Mouse (Mus musculus) CH12.LX (cell line): Measurements from ENCODE around the gene Ypel2. TPM values are rescaled to one million over a fixed set of nuclear protein-coding genes. Genes with fewer than 3 reads are reported as not detected.

ENCODE experiments used
- DNase-seq: peaks from one replicate; pipeline ENCODE4 v3.0.0-alpha.2; 2013; ENCODE audit errors: extremely low read depth
- H3K27ac ChIP-seq: 2 replicates; pipeline ENCODE4 v1.5.1; 2012; ENCODE audit warnings: low read depth, mild to moderate bottlenecking, control low read depth, moderate library complexity; ENCODE audit not compliant: insufficient read depth
- H3K27me3 ChIP-seq: replicated peaks from 2 replicates; pipeline ENCODE3; 2012; ENCODE audit warnings: inconsistent platforms
- H3K36me3 ChIP-seq, 2 experiments: replicated peaks in 1 of 2; 2 replicates each; pipeline versions ENCODE3 to v1.6.1; 2012; ENCODE audit warnings: inconsistent platforms in 1 of 2, low read length in 1 of 2, mild to moderate bottlenecking in 1 of 2, mixed read lengths in 1 of 2, moderate library complexity in 1 of 2; ENCODE audit not compliant: control insufficient read depth in 1 of 2, insufficient read depth in 1 of 2
- H3K4me1 ChIP-seq, 2 experiments: 2 replicates each; pipeline ENCODE4 v1.6.1; 2012; ENCODE audit warnings: inconsistent platforms in 1 of 2, moderate library complexity in 1 of 2; ENCODE audit not compliant: insufficient read depth in 2 of 2, control insufficient read depth in 1 of 2
- H3K4me2 ChIP-seq: 2 replicates; pipeline ENCODE4 v1.6.1; 2012; ENCODE audit warnings: low read depth, mild to moderate bottlenecking, control low read depth; ENCODE audit not compliant: poor library complexity, insufficient read depth, severe bottlenecking
- H3K4me3 ChIP-seq, 3 experiments: fragments of 150-350 bp in 1 of 3; sonication (generic) in 1 of 3; replicated peaks in 1 of 3; 2 replicates each; pipeline versions ENCODE3 to v1.5.1; 2011 to 2012; ENCODE audit warnings: low read depth in 2 of 3, low read length in 2 of 3, mild to moderate bottlenecking in 2 of 3, moderate library complexity in 2 of 3, control low read depth in 1 of 3, improper control_type of control experiment in 1 of 3, inconsistent platforms in 1 of 3, mixed read lengths in 1 of 3; ENCODE audit not compliant: poor library complexity in 1 of 3
- H3K79me2 ChIP-seq: replicated peaks from 2 replicates; pipeline ENCODE4 v1.6.1; 2012; ENCODE audit warnings: mild to moderate bottlenecking, moderate library complexity; ENCODE audit not compliant: control insufficient read depth, poor library complexity, insufficient read depth, severe bottlenecking; ENCODE audit errors: extremely low read depth
- H3K9ac ChIP-seq: 2 replicates; pipeline ENCODE4 v1.6.1; 2012; ENCODE audit warnings: low read depth, mild to moderate bottlenecking, control low read depth, moderate library complexity; ENCODE audit not compliant: insufficient read depth
- H3K9me3 ChIP-seq: replicated peaks from 2 replicates; pipeline ENCODE3; 2012; ENCODE audit warnings: low read length, inconsistent platforms, mixed read lengths
- BHLHE40 ChIP-seq: IDR thresholded peaks from 2 replicates; pipeline ENCODE4 v1.6.1; 2011; ENCODE audit warnings: mild to moderate bottlenecking, low read depth, low read length, improper control_type of control experiment
- CHD1 ChIP-seq: IDR thresholded peaks from 2 replicates; pipeline ENCODE4 v1.6.1; 2012; ENCODE audit warnings: low read depth, low read length, improper control_type of control experiment, inconsistent platforms
- ELF1 ChIP-seq: IDR thresholded peaks from 2 replicates; pipeline ENCODE4 v1.6.1; 2014; ENCODE audit warnings: low read depth, mild to moderate bottlenecking, inconsistent platforms, low read length, improper control_type of control experiment
- EP300 ChIP-seq: IDR thresholded peaks from 2 replicates; pipeline ENCODE4 v1.6.1; 2011; ENCODE audit warnings: low read length, improper control_type of control experiment
- ETS1 ChIP-seq: conservative IDR thresholded peaks from 2 replicates; pipeline ENCODE4 v1.6.1; 2012; ENCODE audit warnings: low read depth, mild to moderate bottlenecking, inconsistent platforms, low read length, improper control_type of control experiment, moderate library complexity
- HCFC1 ChIP-seq: IDR thresholded peaks from 2 replicates; pipeline ENCODE4 v1.6.1; 2012; ENCODE audit warnings: low read depth, mild to moderate bottlenecking, inconsistent platforms, low read length, improper control_type of control experiment
- JUN ChIP-seq: IDR thresholded peaks from 2 replicates; pipeline ENCODE4 v1.6.1; 2011; ENCODE audit warnings: low read depth, mild to moderate bottlenecking, low read length, improper control_type of control experiment, moderate library complexity; ENCODE audit not compliant: insufficient read depth
- MAX ChIP-seq: IDR thresholded peaks from 2 replicates; pipeline ENCODE4 v1.6.1; 2011; ENCODE audit warnings: low read length, improper control_type of control experiment
- MAZ ChIP-seq: IDR thresholded peaks from 2 replicates; pipeline ENCODE4 v1.6.1; 2012; ENCODE audit warnings: low read depth, mild to moderate bottlenecking, inconsistent platforms, low read length, improper control_type of control experiment, moderate library complexity
- MXI1 ChIP-seq: IDR thresholded peaks from 2 replicates; pipeline ENCODE4 v1.6.1; 2011; ENCODE audit warnings: mild to moderate bottlenecking, low read depth, low read length, improper control_type of control experiment
- NRF1 ChIP-seq: IDR thresholded peaks from 2 replicates; pipeline ENCODE4 v1.6.1; 2014; ENCODE audit warnings: low read depth, mild to moderate bottlenecking, inconsistent platforms, low read length, improper control_type of control experiment, moderate library complexity
- PAX5 ChIP-seq: IDR thresholded peaks from 2 replicates; pipeline ENCODE4 v1.6.1; 2012; ENCODE audit warnings: low read length, inconsistent platforms, mixed read lengths
- POLR2A ChIP-seq: IDR thresholded peaks from 2 replicates; pipeline ENCODE4 v1.6.1; 2011; ENCODE audit warnings: low read depth, mild to moderate bottlenecking, improper control_type of control experiment, low read length
- POLR2AphosphoS2 ChIP-seq: IDR thresholded peaks from 2 replicates; pipeline ENCODE4 v1.6.1; 2011; ENCODE audit warnings: low read depth, low read length, improper control_type of control experiment
- RAD21 ChIP-seq: IDR thresholded peaks from 2 replicates; pipeline ENCODE4 v1.6.1; 2011; ENCODE audit warnings: low read depth, mild to moderate bottlenecking, low read length, improper control_type of control experiment, moderate library complexity
- RCOR1 ChIP-seq: conservative IDR thresholded peaks from 2 replicates; pipeline ENCODE4 v1.6.1; 2012; ENCODE audit warnings: low read depth, mild to moderate bottlenecking, inconsistent platforms, low read length, improper control_type of control experiment
- TBP ChIP-seq: conservative IDR thresholded peaks from 2 replicates; pipeline ENCODE4 v1.6.1; 2011; ENCODE audit warnings: low read depth, low read length, improper control_type of control experiment
- UBTF ChIP-seq: IDR thresholded peaks from 2 replicates; pipeline ENCODE4 v1.6.1; 2012; ENCODE audit warnings: low read depth, mild to moderate bottlenecking, inconsistent platforms, low read length, improper control_type of control experiment, moderate library complexity
- USF1 ChIP-seq: IDR thresholded peaks from 2 replicates; pipeline ENCODE4 v1.6.1; 2014; ENCODE audit warnings: low read depth, mild to moderate bottlenecking, inconsistent platforms, low read length, improper control_type of control experiment
- ZC3H11A ChIP-seq: IDR thresholded peaks from 2 replicates; pipeline ENCODE4 v1.6.1; 2012; ENCODE audit warnings: low read depth, mild to moderate bottlenecking, inconsistent platforms, low read length, improper control_type of control experiment
- ZKSCAN1 ChIP-seq: IDR thresholded peaks from 2 replicates; pipeline ENCODE4 v1.6.1; 2012; ENCODE audit warnings: low read depth, inconsistent platforms, low read length, improper control_type of control experiment, borderline replicate concordance
- dilution Hi-C: fragments of 300-500 bp; cut with MboI; formaldehyde crosslinking; loops from 2 replicates; pipeline ENCODE4 v1.14.3; 2020; ENCODE audit warnings: low sequenced_read_pairs; ENCODE audit not compliant: extremely low pct_unique_long_range_greater_than_20kb, extremely low pct_ligation_motif_present
- in situ Hi-C: fragments of 300-500 bp; cut with MboI; formaldehyde crosslinking; loops from 3 replicates; pipeline ENCODE4 v1.14.3; 2019; ENCODE audit warnings: low sequenced_read_pairs, low pct_ligation_motif_present, low pct_unique_long_range_greater_than_20kb, mixed read lengths
- polyA plus RNA-seq: library from polyadenylated mRNA; unstranded; fragments of >175 nt; gene quantifications from 2 replicates; pipeline ENCODE4 v1.2.1, GENCODE M21; 2012; ENCODE audit warnings: low read depth; ENCODE audit not compliant: insufficient read length
- total RNA-seq, 2 experiments: library from RNA; depleted of rRNA; stranded (reverse); fragments of 300-350 nt in 1 of 2; fragments of >200 nt in 1 of 2; gene quantifications; 2 replicates each; pipeline ENCODE4 v1.2.3; 2012 to 2014

Ypel2 gene
- total and polyA plus RNA-seq, 3 experiments, result 0.38 to 0.91 (median 0.59) TPM

GRCm38 (mm10) chr11:86980526-86980925, 13.0 kb downstream of the Ypel2 start:
- Histone ChIP-seq H3K4me2 (no peak overlapping the region), H3K36me3 (no peaks in the 10 kb centered on the region), H3K27ac (no peak overlapping the region), H3K9me3 (no peaks in the 10 kb centered on the region), H3K4me3 (no peak overlapping the region), H3K9ac (no peak overlapping the region), H3K4me1 (no peaks in the 10 kb centered on the region), H3K79me2 (no peaks in the 10 kb centered on the region), H3K27me3 (peaks cover 9% of the 10 kb centered on the region)
- no peak for DNase-seq
- dilution Hi-C loops (no loop called here), in situ Hi-C loops (no loop called here)
- TF ChIP-seq MAZ, result no peak
- TF ChIP-seq ZC3H11A, result no peak
- TF ChIP-seq TBP, result no peak
- TF ChIP-seq CHD1, result no peak
- TF ChIP-seq USF1, result no peak
- TF ChIP-seq RAD21, result no peak
- no peak for TF ChIP-seq ETS1
- no peak for TF ChIP-seq POLR2AphosphoS2
- no peak for TF ChIP-seq MXI1
- no peak for TF ChIP-seq ZKSCAN1
- no peak for TF ChIP-seq RCOR1
- no peak for TF ChIP-seq ELF1
- TF ChIP-seq JUN, result no peak
- no peak for TF ChIP-seq HCFC1
- TF ChIP-seq POLR2A, result no peak

DNA sequence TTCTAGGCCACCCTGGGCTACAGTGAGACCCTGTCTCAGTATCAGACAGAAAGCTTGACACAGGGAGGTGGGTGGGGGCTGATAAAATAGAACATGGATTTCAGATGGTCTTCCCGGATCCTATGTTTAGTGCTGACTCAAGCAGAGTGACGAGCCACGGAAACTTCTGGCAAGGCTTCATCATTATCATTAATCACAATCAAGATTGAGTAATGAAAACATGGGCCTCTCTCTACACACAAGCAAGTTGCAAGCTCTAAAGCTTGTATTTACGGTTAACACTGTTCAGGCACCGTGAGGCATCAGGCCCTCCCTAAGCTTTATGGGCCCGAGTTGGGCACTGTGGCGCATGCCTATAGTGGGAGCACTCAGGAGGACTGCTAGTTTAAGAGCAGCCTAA, 13.7 kb downstream of the Ypel2 start:
- DNase-seq, result no peak
- no peak for TF ChIP-seq POLR2A
- TF ChIP-seq UBTF, result no peak
- TF ChIP-seq MAX, result no peak
- TF ChIP-seq BHLHE40, result no peak
- no peak for TF ChIP-seq NRF1
- TF ChIP-seq CHD1, result no peak
- TF ChIP-seq ZC3H11A, result no peak
- TF ChIP-seq ETS1, result no peak
- no peak for TF ChIP-seq EP300
- TF ChIP-seq PAX5, result no peak
- no peak for TF ChIP-seq HCFC1
- in situ Hi-C loops, result no loop called here
- dilution Hi-C loops, result no loop called here
- Histone ChIP-seq H3K9ac (no peak overlapping the region), H3K4me3 (no peak overlapping the region), H3K4me1 (no peaks in the 10 kb centered on the region), H3K9me3 (no peaks in the 10 kb centered on the region), H3K27ac (no peak overlapping the region), H3K79me2 (no peaks in the 10 kb centered on the region), H3K4me2 (no peak overlapping the region), H3K27me3 (peaks cover 6% of the 10 kb centered on the region), H3K36me3 (no peaks in the 10 kb centered on the region)
